Mouse (Mus musculus) lung, postnatal 14 days (tissue): Measurements from ENCODE around the gene Parp8.

ENCODE experiments used
- DNase-seq: peaks from one replicate; pipeline ENCODE4 v3.0.0; 2021

Gene Parp8

GRCm38 (mm10) chr13:117025226-117026067 is at the start of gene Parp8:
Parp8 (minus strand) TSS chr13:117025537.
- peak; percentile 52 for DNase-seq

- peak; percentile 20 for DNase-seq
These were observed 37.4 kb upstream of the Parp8 start for GRCm38 (mm10) chr13:117062628-117063315.

GRCm38 (mm10) chr13:117056466-117056865 is 31.1 kb upstream of the Parp8 start:
- DNase-seq: no peak

GRCm38 (mm10) chr13:117054811-117055496 is 29.6 kb upstream of the Parp8 start:
- no peak for DNase-seq

- no peak for DNase-seq
These were observed 27.4 kb upstream of the Parp8 start for GRCm38 (mm10) chr13:117052748-117053147.

- DNase-seq: peak; percentile 6
These were observed 23.2 kb upstream of the Parp8 start for GRCm38 (mm10) chr13:117048541-117048971.

- no peak for DNase-seq
These were observed 18.2 kb upstream of the Parp8 start for GRCm38 (mm10) chr13:117043567-117043966.

- DNase-seq: no peak
These were observed 15.7 kb upstream of the Parp8 start for GRCm38 (mm10) chr13:117041021-117041420.

GRCm38 (mm10) chr13:117036277-117036676 is 10.9 kb upstream of the Parp8 start:
- DNase-seq: no peak

- DNase-seq: no peak
These were observed 9.8 kb upstream of the Parp8 start for GRCm38 (mm10) chr13:117035121-117035520.

GRCm38 (mm10) chr13:117034676-117035075 is 9.3 kb upstream of the Parp8 start:
- DNase-seq: no peak

- no peak for DNase-seq
These were observed 8.5 kb upstream of the Parp8 start for GRCm38 (mm10) chr13:117033676-117034308.

- DNase-seq: no peak
These were observed 7.1 kb upstream of the Parp8 start for GRCm38 (mm10) chr13:117032402-117032801.

- DNase-seq: no peak
These were observed 6.2 kb upstream of the Parp8 start for GRCm38 (mm10) chr13:117031546-117031945.

GRCm38 (mm10) chr13:117028221-117028620 is 2.9 kb upstream of the Parp8 start:
- no peak for DNase-seq

- DNase-seq: no peak
These were observed 2.0 kb upstream of the Parp8 start for GRCm38 (mm10) chr13:117027336-117027735.

GRCm38 (mm10) chr13:117026276-117026780 is 991 bp upstream of the Parp8 start:
- no peak for DNase-seq

- DNase-seq: no peak
These were observed 466 bp downstream of the Parp8 start for GRCm38 (mm10) chr13:117024916-117025225.

- peak; percentile 62 for DNase-seq
These were observed 1.0 kb downstream of the Parp8 start for GRCm38 (mm10) chr13:117024127-117024915.

GRCm38 (mm10) chr13:117023346-117024050 is 1.8 kb downstream of the Parp8 start:
- DNase-seq: no peak

GRCm38 (mm10) chr13:117020631-117021030 is 4.7 kb downstream of the Parp8 start:
- DNase-seq: no peak
